Mouse (Mus musculus) neural tube, embryonic 14.5 days (tissue): ENCODE data around the gene Cobl. TPM values are rescaled to one million over a fixed set of nuclear protein-coding genes. Genes with fewer than 3 reads are reported as not detected.

ENCODE experiments used
- ATAC-seq: fragments of 200-750 bp; cut with Nextera tagmentation; 2 replicates; pipeline ENCODE4 v1.8.0; 2017; ENCODE audit warnings: low read depth, mild to moderate bottlenecking, moderate TSS enrichment, moderate library complexity
- H3K27ac ChIP-seq: fragments of 300-500 bp; sonication (generic); 2 replicates; pipeline ENCODE4 v1.5.1; 2014; ENCODE audit warnings: low read depth, mild to moderate bottlenecking, control low read depth, low read length, moderate library complexity, mixed read lengths
- H3K27me3 ChIP-seq: fragments of 300-500 bp; sonication (generic); 2 replicates; pipeline ENCODE4 v1.6.1; 2014; ENCODE audit warnings: low read length; ENCODE audit not compliant: control insufficient read depth, insufficient read depth
- H3K36me3 ChIP-seq: fragments of 300-500 bp; sonication (generic); 2 replicates; pipeline ENCODE4 v1.6.1; 2014; ENCODE audit warnings: low read length, mixed read lengths; ENCODE audit not compliant: control insufficient read depth, insufficient read depth
- H3K4me1 ChIP-seq: fragments of 300-500 bp; sonication (generic); 2 replicates; pipeline ENCODE4 v1.6.1; 2014; ENCODE audit warnings: low read length; ENCODE audit not compliant: control insufficient read depth, insufficient read depth
- H3K4me2 ChIP-seq: fragments of 300-500 bp; sonication (generic); 2 replicates; pipeline ENCODE4 v1.6.1; 2014; ENCODE audit warnings: mild to moderate bottlenecking, low read depth, low read length, control low read depth
- H3K4me3 ChIP-seq: fragments of 300-500 bp; sonication (generic); 2 replicates; pipeline ENCODE4 v1.5.1; 2014; ENCODE audit warnings: low read depth, low read length, control low read depth, mixed read lengths
- H3K9ac ChIP-seq: fragments of 300-500 bp; sonication (generic); replicated peaks from 2 replicates; pipeline ENCODE4 v1.6.1; 2014; ENCODE audit warnings: low read depth, mild to moderate bottlenecking, control low read depth, low read length, mixed read lengths
- H3K9me3 ChIP-seq: fragments of 300-500 bp; sonication (generic); 2 replicates; pipeline ENCODE4 v1.6.1; 2016; ENCODE audit warnings: low read length; ENCODE audit not compliant: control insufficient read depth
- WGBS: fragments of 180-500 bp; shearing (Covaris S2); extraction: QIAGEN DNeasy Blood & Tissue Kit; methylation state at CpG from one replicate; pipeline ENCODE4 v1.1.7; 2014; 5-methylcytosine and 5-hydroxymethylcytosine counted together
- polyA plus RNA-seq: library from polyadenylated mRNA; unstranded; fragments of >200 nt; fragmentation: Nextera tagmentation; extraction: Ambion mirVana; gene quantifications from 2 replicates; pipeline ENCODE4 v1.2.1, GENCODE M21; 2014

Gene Cobl
- 12.3 and 16.3 TPM in 2 replicates for polyA plus RNA-seq

- peaks cover 12% of the 10 kb centered on the region; the same call in 1 of the 2 replicates for H3K27me3 ChIP-seq
- peak; percentile 79 for ATAC-seq
- peak within 1 kb of the TSS; percentile 65 for H3K4me3 ChIP-seq
- whole genome bisulfite sequencing = under 1% methylated on average over 72 of the region's 89 CpGs
- peak within 1 kb of the TSS; percentile 93 for H3K4me2 ChIP-seq
- H3K9me3 ChIP-seq = no peaks in the 10 kb centered on the region
- no peak within 1 kb of the TSS for H3K27ac ChIP-seq
- H3K36me3 ChIP-seq = no peaks in the 10 kb centered on the region
- no peaks in the 10 kb centered on the region for H3K4me1 ChIP-seq
- peak within 1 kb of the TSS; percentile 67 for H3K9ac ChIP-seq
Observed at GRCm38 (mm10) chr11:12464181-12465162, at the start of gene Cobl. Cobl (minus strand) TSS chr11:12464960.

GRCm38 (mm10) chr11:12513796-12514195, 49.0 kb upstream of the Cobl start:
- no peaks in the 10 kb centered on the region for H3K9me3 ChIP-seq
- no peaks in the 10 kb centered on the region for H3K4me1 ChIP-seq
- no peaks in the 10 kb centered on the region for H3K36me3 ChIP-seq
- H3K4me2 ChIP-seq = no peak overlapping the region
- 46% methylated on average over 5 of the region's 5 CpGs for WGBS
- no peak overlapping the region for H3K4me3 ChIP-seq
- H3K27me3 ChIP-seq = no peaks in the 10 kb centered on the region
- no peak overlapping the region for H3K27ac ChIP-seq
- H3K9ac ChIP-seq = no peak overlapping the region
- ATAC-seq = no peak

GRCm38 (mm10) chr11:12506371-12506890, 41.7 kb upstream of the Cobl start:
- H3K9me3 ChIP-seq = no peaks in the 10 kb centered on the region
- H3K4me3 ChIP-seq = no peak overlapping the region

GRCm38 (mm10) chr11:12503756-12504155, 39.0 kb upstream of the Cobl start:
- no peak overlapping the region for H3K4me2 ChIP-seq
- no peak for ATAC-seq
- no peaks in the 10 kb centered on the region for H3K27me3 ChIP-seq
- WGBS = 88% methylated on average over 4 of the region's 4 CpGs
- H3K4me1 ChIP-seq = no peaks in the 10 kb centered on the region
- H3K4me3 ChIP-seq = no peak overlapping the region
- H3K9ac ChIP-seq = no peak overlapping the region
- no peaks in the 10 kb centered on the region for H3K36me3 ChIP-seq
- no peak overlapping the region for H3K27ac ChIP-seq
- H3K9me3 ChIP-seq = no peaks in the 10 kb centered on the region

More at GRCm38 (mm10) chr11:12506371-12506890, 41.7 kb upstream of the Cobl start:
- Histone ChIP-seq H3K9ac (no peak overlapping the region), H3K36me3 (no peaks in the 10 kb centered on the region), H3K4me1 (no peaks in the 10 kb centered on the region), H3K27me3 (no peaks in the 10 kb centered on the region), H3K4me2 (no peak overlapping the region), H3K27ac (no peak overlapping the region)
- ATAC-seq = no peak
- 91% methylated on average over 6 of the region's 6 CpGs for WGBS

GRCm38 (mm10) chr11:12501721-12502120, 37.0 kb upstream of the Cobl start:
- H3K4me3 ChIP-seq = no peak overlapping the region
- H3K4me1 ChIP-seq = no peaks in the 10 kb centered on the region
- no peaks in the 10 kb centered on the region for H3K9me3 ChIP-seq
- no peak overlapping the region for H3K27ac ChIP-seq
- no peaks in the 10 kb centered on the region for H3K27me3 ChIP-seq
- H3K4me2 ChIP-seq = no peak overlapping the region
- no peak overlapping the region for H3K9ac ChIP-seq
- no peak for ATAC-seq
- WGBS = 86% methylated on average over 3 of the region's 3 CpGs
- H3K36me3 ChIP-seq = no peaks in the 10 kb centered on the region

- no peak for ATAC-seq
- Histone ChIP-seq H3K9me3 (no peaks in the 10 kb centered on the region), H3K9ac (no peak overlapping the region), H3K4me1 (no peaks in the 10 kb centered on the region), H3K27me3 (no peaks in the 10 kb centered on the region), H3K4me2 (no peak overlapping the region), H3K36me3 (no peaks in the 10 kb centered on the region), H3K27ac (no peak overlapping the region), H3K4me3 (no peak overlapping the region)
Observed at GRCm38 (mm10) chr11:12493791-12494190, 29.0 kb upstream of the Cobl start.

- no peak overlapping the region for H3K4me2 ChIP-seq
- no peak overlapping the region for H3K4me3 ChIP-seq
- ATAC-seq = no peak
- no peak overlapping the region for H3K27ac ChIP-seq
- no peak overlapping the region for H3K9ac ChIP-seq
- no peaks in the 10 kb centered on the region for H3K27me3 ChIP-seq
- no peaks in the 10 kb centered on the region for H3K9me3 ChIP-seq
- WGBS = 95% methylated on average over 3 of the region's 3 CpGs
- no peaks in the 10 kb centered on the region for H3K4me1 ChIP-seq
- no peaks in the 10 kb centered on the region for H3K36me3 ChIP-seq
Observed at GRCm38 (mm10) chr11:12479856-12480403, 15.2 kb upstream of the Cobl start.

GRCm38 (mm10) chr11:12474299-12474935, 9.7 kb upstream of the Cobl start:
- Histone ChIP-seq H3K27ac (no peak overlapping the region), H3K36me3 (no peaks in the 10 kb centered on the region), H3K9me3 (no peaks in the 10 kb centered on the region), H3K4me1 (no peaks in the 10 kb centered on the region), H3K4me3 (no peak overlapping the region), H3K27me3 (no peaks in the 10 kb centered on the region), H3K4me2 (no peak overlapping the region), H3K9ac (no peak overlapping the region)
- no peak for ATAC-seq
- 91% methylated on average over 5 of the region's 5 CpGs for WGBS
